Mouse (Mus musculus): ENCODE measurements at regions not wholly inside any gene's neighbourhood (a gene's known extent, or its start where the extent isn't known, plus 50 kb on each side); places are given as distances from the start of the nearest gene placed in this dataset.
"Not testable (repeated sequence)": the region's sequence is repeated elsewhere in the genome, so short reads cannot be mapped to it uniquely, and the experiment has no call there.

GRCm38 (mm10) chr16:50009542-50009941 lies 209.2 kb downstream of the Cd47 start:
- no peak for DNase-seq (ENCODE audit: low read depth, low spot score)

- no peak for DNase-seq (ENCODE audit: low read depth, low spot score)
Observed at GRCm38 (mm10) chr16:50010074-50010473, 209.7 kb downstream of the Cd47 start.

DNA sequence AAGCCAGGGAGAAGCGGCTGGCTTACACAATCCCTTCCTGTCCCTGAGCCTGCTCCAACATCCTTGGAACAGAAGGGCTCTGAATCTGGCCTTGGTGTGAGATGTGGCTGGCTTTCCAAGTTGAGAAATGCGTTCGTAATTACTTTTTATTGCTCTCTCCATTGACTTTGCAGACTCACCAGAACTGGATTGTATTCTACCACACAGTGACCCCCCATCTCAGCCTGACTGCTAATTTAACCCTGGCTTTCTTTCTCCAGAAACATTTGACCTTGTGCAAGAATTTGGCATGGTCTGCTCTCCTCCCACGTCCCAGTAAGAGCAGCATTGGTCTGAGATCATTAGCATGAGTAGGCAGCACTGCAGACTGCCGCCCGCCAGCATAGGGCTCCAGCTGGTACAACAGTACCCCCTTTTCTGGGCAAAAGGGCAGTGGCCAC lies 210.2 kb downstream of the Cd47 start:
- DNase-seq (ENCODE audit: low read depth, low spot score), result no peak

DNA sequence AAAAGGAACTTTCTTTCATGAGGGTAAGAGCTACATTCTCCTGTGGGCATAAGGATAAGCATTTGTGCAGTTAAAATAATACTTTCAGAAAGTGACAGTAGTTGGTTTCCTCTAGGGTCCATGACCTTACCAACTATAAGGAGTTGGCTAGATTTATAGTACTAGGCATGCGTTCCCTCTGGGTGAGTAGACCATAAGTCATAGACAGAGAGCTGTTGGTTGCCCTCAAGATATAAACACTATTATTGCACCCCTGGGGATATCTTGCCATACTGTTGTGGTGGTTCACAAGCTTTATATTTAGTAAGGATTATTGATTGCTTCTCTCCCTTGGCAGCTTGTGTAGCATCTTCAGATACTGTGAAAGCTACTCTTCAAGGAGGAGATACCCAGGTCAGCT lies 223.6 kb downstream of the Cd47 start:
- no peak for DNase-seq (ENCODE audit: low read depth, low spot score)

DNA sequence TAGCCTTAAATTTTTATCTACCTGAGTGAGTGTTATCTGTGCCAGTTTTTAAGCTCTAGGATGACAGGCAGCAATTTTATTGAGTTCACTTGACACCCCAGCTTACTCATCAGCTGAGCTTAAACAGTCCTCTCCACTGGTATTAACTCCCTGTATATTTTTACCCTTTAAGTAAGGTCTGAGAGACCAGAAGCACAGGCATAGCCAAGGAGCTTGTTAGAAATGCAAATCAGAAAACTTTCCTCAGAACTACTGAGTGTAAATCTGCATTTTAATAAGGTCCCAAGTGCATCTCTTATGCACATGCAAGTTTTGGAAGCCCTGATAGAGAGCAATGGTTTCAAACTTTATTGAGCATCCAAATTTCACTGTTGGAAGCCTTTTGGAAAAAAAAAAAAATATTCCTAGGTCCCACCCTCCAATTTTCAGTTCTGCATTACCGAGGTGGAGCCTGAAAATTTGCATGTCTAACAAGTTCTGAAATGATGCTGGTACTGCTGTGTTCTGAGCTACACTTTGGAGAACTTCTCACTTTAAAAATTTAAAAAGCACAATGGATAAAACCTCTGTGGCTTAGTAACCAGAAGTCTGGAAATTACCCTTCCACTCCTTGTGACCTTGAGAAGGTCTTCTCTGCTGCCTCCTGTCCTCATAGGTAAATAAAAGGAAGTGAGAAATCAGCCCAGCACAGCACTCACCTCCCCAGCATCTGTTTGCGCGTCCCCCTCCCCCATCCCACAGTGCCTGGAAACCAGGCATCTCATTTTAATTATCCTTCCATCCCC lies 226.0 kb downstream of the Cd47 start:
- no peak for DNase-seq (ENCODE audit: low read depth, low spot score)

DNA sequence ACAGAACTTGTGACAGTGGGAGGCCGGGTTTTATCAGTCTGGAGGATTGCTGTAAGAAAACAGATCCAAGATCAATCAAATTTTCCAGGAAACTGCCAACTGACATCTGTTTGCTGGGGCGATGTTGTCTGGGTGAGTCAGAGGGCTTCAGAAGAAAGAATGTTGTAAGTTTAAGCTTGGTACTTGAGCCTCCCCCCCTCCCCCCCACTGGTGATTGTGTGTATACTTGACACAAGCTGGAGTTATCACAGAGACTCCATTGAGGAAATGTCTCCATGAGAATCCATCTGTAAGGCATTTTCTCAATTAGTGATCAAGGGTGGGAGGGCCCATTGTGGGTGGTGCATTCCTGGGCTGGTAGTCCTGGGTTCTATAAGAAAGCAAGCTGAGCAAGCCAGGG lies 226.9 kb downstream of the Cd47 start:
- DNase-seq (ENCODE audit: low read depth, low spot score), result peak; percentile 34

- no peak for DNase-seq (ENCODE audit: low read depth, low spot score)
Observed at GRCm38 (mm10) chr16:50029711-50030110, 229.4 kb downstream of the Cd47 start.

DNA sequence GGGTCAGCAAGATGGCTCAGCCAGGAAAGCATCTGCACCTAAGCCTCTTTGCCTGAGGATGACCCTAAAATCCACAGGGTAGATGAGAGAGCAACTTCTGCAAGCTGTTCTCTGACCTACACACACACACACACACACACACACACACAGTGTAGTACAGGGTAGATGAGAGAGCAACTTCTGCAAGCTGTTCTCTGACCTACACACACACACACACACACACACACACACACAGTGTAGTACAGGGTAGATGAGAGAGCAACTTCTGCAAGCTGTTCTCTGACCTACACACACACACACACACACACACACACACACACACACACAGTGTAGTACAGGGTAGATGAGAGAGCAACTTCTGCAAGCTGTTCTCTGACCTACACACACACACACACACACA lies 230.0 kb downstream of the Cd47 start:
- not testable (repeated sequence) for DNase-seq (ENCODE audit: low read depth, low spot score)

DNA sequence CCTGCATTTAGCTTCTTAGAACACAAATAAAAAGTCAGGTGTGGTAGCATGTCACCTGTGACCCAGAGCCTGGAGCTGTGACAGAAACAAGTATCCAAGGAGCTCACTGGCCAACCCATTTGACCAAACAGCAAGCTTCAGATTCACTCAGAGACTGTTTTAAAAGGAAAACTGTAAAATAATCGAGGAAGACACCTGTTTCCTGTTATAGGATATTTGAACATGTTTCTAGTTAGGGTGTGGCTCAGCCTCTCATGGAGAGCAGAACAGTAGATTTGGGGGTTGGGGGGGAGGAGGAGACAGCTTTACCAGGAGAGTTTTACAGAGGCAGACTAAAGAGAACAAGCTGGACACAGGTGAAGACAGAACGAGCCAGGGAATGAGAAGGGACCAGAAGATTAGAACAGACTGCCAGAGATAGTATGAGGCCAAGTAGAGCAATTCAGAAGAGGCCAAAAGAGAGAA lies 230.6 kb downstream of the Cd47 start:
- no peak for DNase-seq (ENCODE audit: low read depth, low spot score)

- DNase-seq (ENCODE audit: low read depth, low spot score), result no peak
Observed at GRCm38 (mm10) chr16:50032798-50033197, 232.5 kb downstream of the Cd47 start.

DNA sequence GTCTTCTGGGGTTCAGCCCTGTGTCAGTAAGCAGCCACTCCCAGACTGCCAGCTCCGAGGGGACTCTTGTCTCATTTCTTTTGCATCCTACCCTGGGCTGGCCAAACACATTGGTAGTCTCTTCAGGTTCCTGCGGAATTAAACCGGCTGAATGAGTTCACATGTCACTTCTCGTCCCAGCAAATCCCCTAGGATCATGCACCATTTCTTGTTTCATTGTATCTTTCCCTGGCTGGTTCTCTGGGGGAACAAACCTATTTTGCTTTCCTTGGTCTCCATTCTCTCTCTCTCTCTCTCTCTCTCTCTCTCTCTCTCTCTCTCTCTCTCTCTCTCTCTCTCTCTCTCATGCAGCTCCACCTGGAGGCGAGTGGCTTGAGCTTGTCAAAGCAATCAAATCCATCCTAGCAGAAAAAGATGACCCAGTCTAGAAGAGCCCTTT lies 236.0 kb downstream of the Cd47 start:
- no peak for DNase-seq (ENCODE audit: low read depth, low spot score)

GRCm38 (mm10) chr16:50044103-50044502 lies 243.8 kb downstream of the Cd47 start:
- DNase-seq (ENCODE audit: low read depth, low spot score), result no peak

DNA sequence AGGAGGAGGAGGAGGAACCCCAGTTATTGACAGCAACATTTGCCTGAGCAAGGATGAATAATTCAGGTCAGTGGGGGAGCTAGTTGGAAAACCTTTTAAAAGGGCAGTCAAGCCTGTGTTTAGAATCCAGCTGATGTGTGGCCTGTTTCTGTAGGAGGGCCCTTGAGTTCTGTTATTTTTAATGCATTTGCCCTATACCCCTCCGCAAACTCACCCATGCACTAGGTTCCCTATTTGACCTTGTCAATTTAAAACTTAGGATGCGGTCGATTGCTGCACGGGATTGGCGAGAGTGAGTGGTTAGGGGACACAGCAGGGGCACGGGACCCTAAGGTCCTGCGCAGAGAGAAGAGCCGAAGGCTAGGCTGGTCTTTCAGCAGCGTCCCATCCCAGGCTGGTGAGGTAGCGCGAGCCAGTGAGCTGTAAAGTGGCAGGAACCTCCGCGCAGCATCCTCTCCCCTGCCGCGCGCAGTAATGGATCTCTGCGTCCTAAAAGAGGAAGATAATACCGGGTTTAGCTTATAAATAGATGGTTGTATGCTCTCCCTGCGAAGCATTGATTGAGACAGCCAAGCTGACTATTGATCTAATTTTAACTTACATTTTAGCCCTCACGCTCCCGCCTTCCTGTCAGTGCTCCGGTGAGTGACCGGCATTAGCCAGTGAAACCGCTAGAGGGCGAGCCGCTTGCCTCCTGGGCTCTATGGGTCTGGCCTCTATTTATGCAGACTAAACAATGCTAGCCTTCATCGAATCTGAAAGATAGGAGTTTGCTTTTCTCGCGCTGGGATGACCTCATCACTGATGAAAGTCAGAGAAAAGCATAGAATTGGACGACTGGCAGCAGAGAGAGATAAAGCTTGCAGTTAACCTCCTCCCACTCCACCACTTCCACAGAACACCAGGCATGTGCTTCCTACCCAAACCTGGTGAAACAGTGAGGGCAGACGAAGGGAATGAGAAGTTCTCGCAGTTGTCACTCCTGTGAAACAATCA lies 245.5 kb downstream of the Cd47 start:
- peak; percentile 43 for DNase-seq (ENCODE audit: low read depth, low spot score)

DNA sequence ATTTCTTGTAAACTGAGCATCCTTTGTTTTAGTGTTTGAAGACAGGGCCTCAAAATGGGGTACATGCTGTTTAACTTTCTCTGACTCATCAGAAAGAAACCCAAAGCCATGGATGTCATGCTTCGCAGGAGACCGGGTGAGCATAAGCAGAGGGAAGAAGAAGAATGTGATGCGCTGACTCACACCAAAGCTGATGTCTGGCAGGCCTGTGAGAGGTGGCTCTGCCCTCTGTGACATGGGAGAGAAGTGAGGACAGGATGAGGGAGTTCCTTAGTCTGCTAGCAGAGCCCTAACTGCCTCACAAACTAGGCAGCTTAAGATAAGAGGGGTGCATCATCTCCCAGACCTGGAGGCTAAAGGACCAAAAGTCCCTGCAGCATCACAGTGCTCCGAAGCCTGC lies 263.2 kb downstream of the Cd47 start:
- DNase-seq (ENCODE audit: low read depth, low spot score), result no peak

DNA sequence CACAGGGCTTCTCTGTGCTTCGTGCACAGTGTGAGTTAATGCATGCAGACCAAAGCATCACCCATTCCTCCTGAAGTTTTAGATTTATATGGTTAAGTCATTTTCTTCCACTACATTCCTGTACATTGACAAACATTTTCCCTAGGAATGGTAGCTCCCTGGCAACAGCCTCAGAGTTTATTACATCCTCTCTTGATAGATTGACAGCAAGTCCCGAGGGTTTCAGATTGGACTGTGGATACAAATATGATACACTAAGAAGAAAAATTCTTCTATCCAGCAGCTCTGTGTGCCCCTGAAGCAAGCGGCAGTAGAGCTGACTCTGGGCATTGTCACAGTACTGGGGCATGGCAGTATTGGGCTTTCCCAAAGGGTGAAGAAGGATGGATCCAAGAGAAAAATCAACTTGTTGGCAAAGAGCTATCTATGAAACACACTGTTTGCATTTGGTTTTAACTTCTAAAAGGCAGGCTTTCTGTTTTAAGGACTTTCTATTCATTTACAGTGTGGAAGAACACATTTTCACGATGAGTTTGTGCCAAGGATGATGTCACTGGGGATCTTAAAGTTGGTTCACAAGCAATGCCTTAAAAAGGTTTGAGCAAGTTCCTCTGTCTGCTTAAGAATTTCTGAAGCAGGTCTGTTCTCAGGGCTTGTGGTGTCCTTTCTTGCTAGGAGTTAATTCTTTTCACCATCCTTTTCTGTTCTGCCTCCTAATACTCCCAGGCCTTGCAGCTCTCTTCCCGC lies 265.2 kb downstream of the Cd47 start:
- DNase-seq (ENCODE audit: low read depth, low spot score), result no peak

DNA sequence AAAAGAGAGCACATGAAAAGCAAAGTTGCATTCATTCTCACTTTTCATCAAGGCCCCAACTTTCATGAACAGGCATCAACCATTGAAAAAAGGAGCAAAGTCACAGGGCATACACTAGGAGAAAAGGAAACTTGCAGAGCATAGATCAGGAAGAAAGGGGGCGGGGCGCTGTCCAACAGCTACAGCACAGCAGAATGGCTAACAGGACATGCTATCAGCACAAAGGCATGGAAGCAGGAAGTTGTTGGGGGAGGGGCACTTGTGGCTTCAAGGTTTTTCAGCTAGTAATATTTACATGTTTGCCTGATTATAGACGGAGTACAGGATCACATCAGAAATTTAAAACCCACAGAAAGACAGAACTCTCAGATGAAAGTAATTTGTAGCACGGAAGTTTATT lies 268.7 kb downstream of the Cd47 start:
- DNase-seq (ENCODE audit: low read depth, low spot score), result no peak

- no peak for DNase-seq (ENCODE audit: low read depth, low spot score)
Observed at GRCm38 (mm10) chr16:50070728-50071127, 270.4 kb downstream of the Cd47 start.

GRCm38 (mm10) chr16:50072853-50073360 lies 272.6 kb downstream of the Cd47 start:
- DNase-seq (ENCODE audit: low read depth, low spot score), result no peak

DNA sequence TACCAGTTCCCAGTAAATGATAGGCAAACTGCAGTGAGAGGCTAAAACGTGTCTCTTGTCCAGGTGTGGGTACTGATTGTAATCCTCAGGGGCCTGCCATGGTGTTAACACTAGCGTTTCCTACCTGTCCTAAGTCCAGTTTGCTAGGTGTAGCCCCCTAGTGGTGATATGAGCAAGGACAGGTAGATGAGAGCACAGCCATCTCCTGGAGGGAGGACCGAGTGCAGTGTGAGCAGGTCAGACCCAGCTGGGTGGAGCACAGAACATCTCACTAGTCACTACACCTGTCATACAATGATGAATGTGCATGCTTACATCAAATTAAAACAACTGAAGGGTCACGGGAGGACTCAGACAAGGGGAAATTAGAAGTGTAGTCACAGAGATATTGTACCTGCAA lies 273.6 kb downstream of the Cd47 start:
- no peak for DNase-seq (ENCODE audit: low read depth, low spot score)

- DNase-seq (ENCODE audit: low read depth, low spot score), result no peak
Observed at GRCm38 (mm10) chr16:50075641-50076040, 275.3 kb downstream of the Cd47 start.

- DNase-seq (ENCODE audit: low read depth, low spot score), result no peak
Observed at GRCm38 (mm10) chr16:50081511-50081910, 281.2 kb downstream of the Cd47 start.
